In genomic region chr8:88520381-88520780, GRCm38 (mm10) we compare ENCODE assay signal across 8 mouse cellular contexts. TPM values are rescaled to one million over a fixed set of nuclear protein-coding genes. Genes with fewer than 3 reads are reported as not detected.
DNase-seq lines count a peak whose midpoint lies in the region; ATAC-seq and TF ChIP-seq lines count a peak whose summit lies in the region.

No protein-coding gene starts in this region.

- H3K27me3 ChIP-seq in heart, embryonic 16.5 days (ENCODE audit: control insufficient read depth, insufficient read depth, low read length), result peaks cover 23% of the 10 kb centered on the region
- H3K27me3 ChIP-seq in embryonic facial prominence, embryonic 15.5 days, result no peaks in the 10 kb centered on the region
- H3K27me3 ChIP-seq in limb, embryonic 13.5 days, result peaks cover 21% of the 10 kb centered on the region
- H3K27me3 ChIP-seq in stomach, embryonic 15.5 days (replicated peaks), result 0 out of 2 replicates have a peak, but pooled peaks cover 10% of the 10 kb centered on the region

- no peak for TF ChIP-seq CTCF in brain, embryonic 14.5 days (IDR thresholded peaks at IDR 0.05; ENCODE audit: borderline replicate concordance, extremely low read depth, insufficient read depth, insufficient read length)

- H3K4me2 ChIP-seq in heart, embryonic 16.5 days (ENCODE audit: low read depth, low read length), result peak overlapping the region; percentile 98
- H3K4me2 ChIP-seq in embryonic facial prominence, embryonic 15.5 days (replicated peaks), result peak overlapping the region; percentile 87
- peak overlapping the region; percentile 91 for H3K4me2 ChIP-seq in limb, embryonic 13.5 days (replicated peaks)
- peak overlapping the region; percentile 98 for H3K4me2 ChIP-seq in stomach, embryonic 15.5 days

- no peaks in the 10 kb centered on the region for H3K9me3 ChIP-seq in heart, embryonic 16.5 days (replicated peaks; ENCODE audit: control insufficient read depth, low read length)
- no peaks in the 10 kb centered on the region for H3K9me3 ChIP-seq in embryonic facial prominence, embryonic 15.5 days (replicated peaks)
- 0 out of 2 replicates have a peak, but pooled peaks cover 3% of the 10 kb centered on the region for H3K9me3 ChIP-seq in limb, embryonic 13.5 days
- H3K9me3 ChIP-seq in stomach, embryonic 15.5 days, result no peaks in the 10 kb centered on the region

- WGBS in heart, embryonic 16.5 days, result 13% methylated on average over 13 of the region's 13 CpGs
- 17% methylated on average over 13 of the region's 13 CpGs for WGBS in embryonic facial prominence, embryonic 15.5 days
- 6% methylated on average over 13 of the region's 13 CpGs for WGBS in limb, embryonic 13.5 days
- WGBS in stomach, embryonic 15.5 days, result 14% methylated on average over 13 of the region's 13 CpGs

- DNase-seq in heart, adult 8-10 months (ENCODE audit: low spot score), result no peak
- peak; percentile 43 for DNase-seq in brain, embryonic 14.5 days (ENCODE audit: low read depth)
- no peak for DNase-seq in ovary, adult 18-20 months (ENCODE audit: low spot score)
- no peak for DNase-seq in right cerebral cortex, postnatal 25 days

- no peak overlapping the region for H3K9ac ChIP-seq in heart, embryonic 16.5 days (ENCODE audit: low read length)
- H3K9ac ChIP-seq in embryonic facial prominence, embryonic 15.5 days, result no peak overlapping the region
- no peak overlapping the region for H3K9ac ChIP-seq in limb, embryonic 13.5 days
- H3K9ac ChIP-seq in stomach, embryonic 15.5 days, result no peak overlapping the region

- no peak for TF ChIP-seq POLR2A in brain, embryonic 14.5 days (IDR thresholded peaks at IDR 0.05; ENCODE audit: borderline replicate concordance, extremely low read depth, insufficient read depth, insufficient read length, poor library complexity, severe bottlenecking)

- H3K27ac ChIP-seq in heart, embryonic 16.5 days (ENCODE audit: low read length), result no peak overlapping the region
- H3K27ac ChIP-seq in embryonic facial prominence, embryonic 15.5 days (replicated peaks), result peak overlapping the region; percentile 90
- no peak overlapping the region for H3K27ac ChIP-seq in limb, embryonic 13.5 days
- H3K27ac ChIP-seq in stomach, embryonic 15.5 days, result no peak overlapping the region

- H3K4me3 ChIP-seq in heart, embryonic 16.5 days (ENCODE audit: low read length), result peak overlapping the region; percentile 75
- H3K4me3 ChIP-seq in embryonic facial prominence, embryonic 15.5 days (replicated peaks), result peak overlapping the region; percentile 86
- H3K4me3 ChIP-seq in limb, embryonic 13.5 days, result peak overlapping the region; percentile 84
- H3K4me3 ChIP-seq in stomach, embryonic 15.5 days (replicated peaks), result peak overlapping the region; percentile 83

- H3K4me1 ChIP-seq in heart, embryonic 16.5 days (ENCODE audit: control insufficient read depth, insufficient read depth, low read length), result peaks cover 16% of the 10 kb centered on the region
- peaks cover 52% of the 10 kb centered on the region for H3K4me1 ChIP-seq in embryonic facial prominence, embryonic 15.5 days
- H3K4me1 ChIP-seq in limb, embryonic 13.5 days, result peaks cover 43% of the 10 kb centered on the region
- peaks cover 20% of the 10 kb centered on the region for H3K4me1 ChIP-seq in stomach, embryonic 15.5 days

- no peak for ATAC-seq in heart, embryonic 16.5 days (replicated peaks; ENCODE audit: extremely low read depth, insufficient read depth, low FRiP score)
- no peak for ATAC-seq in embryonic facial prominence, embryonic 15.5 days (ENCODE audit: insufficient number of reproducible peaks, low FRiP score, low TSS enrichment, low read depth)
- ATAC-seq in limb, embryonic 13.5 days (ENCODE audit: low FRiP score, low read depth), result no peak
- ATAC-seq in stomach, embryonic 15.5 days (ENCODE audit: insufficient read depth, low FRiP score, low read depth), result no peak

- no peaks in the 10 kb centered on the region for H3K36me3 ChIP-seq in heart, embryonic 16.5 days (ENCODE audit: control insufficient read depth, insufficient read depth)
- H3K36me3 ChIP-seq in embryonic facial prominence, embryonic 15.5 days, result no peaks in the 10 kb centered on the region
- no peaks in the 10 kb centered on the region for H3K36me3 ChIP-seq in limb, embryonic 13.5 days
- H3K36me3 ChIP-seq in stomach, embryonic 15.5 days, result no peaks in the 10 kb centered on the region

RNA-seq across cellular contexts. Expression of gene Nkd1, which starts 0.8 kb away (rescaled TPM):
- 12.3 and 15.4 TPM in 2 replicates for polyA plus RNA-seq in heart, embryonic 16.5 days (2015; fragmentation: Nextera tagmentation; extraction: Ambion mirVana)
- 1 to 10 TPM; 1.8 to 2.3 (median 2.0) TPM for total RNA-seq in heart, adult 8-10 months (2022)
- polyA plus RNA-seq in brain, embryonic 14.5 days (2012; rRNA removed), result 49.1 and 68.5 TPM in 2 replicates
- polyA plus RNA-seq in embryonic facial prominence, embryonic 15.5 days (2015; fragmentation: Nextera tagmentation; extraction: Ambion mirVana), result 92.6 and 92.9 TPM in 2 replicates
- polyA plus RNA-seq in limb, embryonic 13.5 days (2015; fragmentation: Nextera tagmentation; extraction: Ambion mirVana), result 58.4 and 64.2 TPM in 2 replicates
- 40.4 and 42.0 TPM in 2 replicates for polyA plus RNA-seq in stomach, embryonic 15.5 days (2015; fragmentation: Nextera tagmentation; extraction: Ambion mirVana)
